Mouse (Mus musculus) adrenal gland, adult 2 months (tissue): ENCODE results near the gene H3f3a. TPM values are rescaled to one million over a fixed set of nuclear protein-coding genes. Genes with fewer than 3 reads are reported as not detected.

ENCODE experiments used
- DNase-seq: peaks from one replicate; pipeline ENCODE4 v3.0.0; 2021
- polyA plus RNA-seq: library from polyadenylated mRNA; depleted of rRNA; stranded (reverse); fragments of >200 nt; gene quantifications from 2 replicates; pipeline ENCODE4 v1.2.3, GENCODE M21; 2012
- total RNA-seq, 2 experiments: library from RNA; stranded (reverse); gene quantifications; 2 replicates each; pipeline ENCODE4 v1.2.3; 2021

The H3f3a gene
- total and polyA plus RNA-seq, 3 experiments, result 113 to 657 (median 639) TPM

DNA sequence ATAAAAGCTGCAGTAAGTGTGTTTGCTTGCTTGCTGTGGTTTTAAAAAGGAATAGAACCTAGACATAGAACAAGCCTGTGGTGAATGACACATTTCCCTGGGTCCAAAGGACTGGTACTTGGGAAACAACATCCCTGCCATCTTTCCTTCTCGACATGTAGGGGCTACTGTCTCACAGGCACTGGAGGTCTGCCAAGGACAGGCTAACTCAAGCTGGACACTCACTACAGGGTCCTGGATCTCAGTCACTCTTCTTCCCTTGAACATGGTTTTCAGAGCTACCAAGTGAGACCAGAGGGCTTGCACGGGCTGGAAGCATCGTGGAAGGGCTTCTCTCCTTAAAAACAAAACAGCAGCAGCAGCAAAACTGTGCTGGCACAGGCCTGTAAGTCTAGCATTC, 10.0 kb upstream of the H3f3a start:
- DNase-seq, result no peak

- no peak for DNase-seq
Measured at GRCm38 (mm10) chr1:180822276-180822675, 8.5 kb upstream of the H3f3a start.

- DNase-seq, result no peak
Measured at GRCm38 (mm10) chr1:180821101-180821500, 7.4 kb upstream of the H3f3a start.

- no peak for DNase-seq
Measured at GRCm38 (mm10) chr1:180818000-180818399, 4.3 kb upstream of the H3f3a start.

DNA sequence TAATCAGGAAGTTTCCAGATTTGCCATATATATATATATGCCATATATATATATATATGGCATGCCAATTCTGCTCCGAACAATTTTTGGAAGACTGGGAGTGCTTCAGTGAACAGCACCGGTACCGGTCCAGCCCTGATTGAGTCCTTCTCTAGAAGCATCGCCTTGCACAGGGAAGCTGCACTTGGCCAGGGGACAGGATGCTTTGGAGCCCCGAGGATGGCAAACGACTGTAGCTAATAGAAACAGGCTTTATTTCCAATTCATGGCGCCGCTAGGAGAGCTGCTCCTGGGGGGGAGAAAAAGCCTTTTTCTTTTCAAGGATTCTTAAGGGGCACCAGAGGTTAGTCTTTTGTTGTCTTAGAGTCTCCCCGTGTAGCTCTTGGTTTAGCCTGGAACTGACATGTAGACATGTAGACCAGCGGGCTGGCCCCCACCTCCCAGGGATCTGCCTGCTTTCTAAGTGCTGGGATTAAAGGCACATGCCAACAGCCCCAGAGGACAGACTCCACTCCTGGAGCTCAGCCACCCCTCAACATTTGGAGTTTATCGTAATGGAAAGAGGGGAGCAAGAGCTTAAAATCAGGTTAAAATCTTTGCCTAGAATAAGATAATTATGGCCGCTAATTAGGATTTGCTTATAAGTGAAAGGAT, 1.8 kb upstream of the H3f3a start:
- no peak for DNase-seq

DNA sequence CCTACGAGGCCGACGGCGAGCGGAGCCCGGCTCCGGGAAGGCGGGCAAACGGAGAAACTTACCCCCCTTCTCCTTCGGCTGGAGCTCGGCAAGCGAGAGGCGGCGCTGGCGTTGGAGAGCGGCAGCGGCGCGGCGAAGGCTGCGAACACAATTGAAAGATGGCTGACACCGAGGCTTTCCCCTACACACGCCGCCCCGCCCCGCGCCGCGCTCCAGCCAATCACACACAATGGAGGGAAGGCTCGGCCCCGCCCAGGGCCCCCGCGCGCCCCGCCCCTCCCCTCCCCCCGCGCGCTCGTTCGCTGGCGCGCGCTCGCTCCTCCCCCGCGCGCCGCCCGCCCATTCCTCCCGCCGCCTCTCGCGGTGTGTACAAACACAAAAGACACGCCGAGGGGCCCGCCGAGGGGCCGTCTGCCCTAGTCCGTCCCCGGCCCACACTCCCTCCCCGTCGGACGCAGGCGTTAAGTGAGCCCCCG, 296 bp downstream of the H3f3a start:
- DNase-seq, result peak; percentile 97

GRCm38 (mm10) chr1:180812463-180813408, 1.0 kb downstream of the H3f3a start:
- peak; percentile 86 for DNase-seq

DNA sequence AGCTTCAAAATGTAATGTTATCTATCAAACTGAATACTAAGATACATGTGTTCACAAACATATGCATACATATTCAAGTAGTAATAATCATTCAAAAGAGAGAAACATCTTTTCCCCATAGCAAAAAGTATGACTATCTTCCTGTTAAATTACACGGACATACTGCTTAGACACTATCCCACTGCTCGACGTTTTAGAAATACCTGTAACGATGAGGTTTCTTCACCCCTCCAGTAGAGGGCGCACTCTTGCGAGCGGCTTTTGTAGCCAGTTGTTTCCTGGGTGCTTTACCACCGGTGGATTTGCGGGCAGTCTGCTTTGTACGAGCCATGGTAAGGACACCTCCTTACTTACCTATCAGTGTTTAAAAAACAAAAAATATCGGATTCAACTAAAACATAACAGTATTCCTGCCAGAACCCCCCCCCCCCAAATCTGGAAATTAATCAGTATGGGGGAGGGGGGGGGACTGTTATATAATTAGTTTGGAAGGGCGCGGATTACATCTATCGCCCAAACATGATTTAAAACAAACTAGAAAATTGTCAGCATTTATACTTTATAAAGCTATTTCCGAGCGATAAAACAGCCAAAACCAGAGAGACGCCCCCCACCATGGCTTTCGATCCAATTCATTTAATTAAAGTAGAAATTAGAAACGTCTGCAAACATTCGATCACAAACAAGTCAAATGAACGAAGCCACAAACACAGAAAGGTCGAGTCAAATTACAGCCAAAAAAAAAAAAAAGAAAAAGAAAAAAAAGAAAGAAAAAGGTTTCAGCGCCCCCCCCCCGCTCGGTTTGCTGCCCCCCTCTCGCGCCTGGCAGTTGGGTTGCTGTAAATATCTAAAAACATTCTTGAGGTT, 1.9 kb downstream of the H3f3a start:
- peak; percentile 51 for DNase-seq

- DNase-seq, result no peak
Measured at GRCm38 (mm10) chr1:180810976-180811375, 2.8 kb downstream of the H3f3a start.

GRCm38 (mm10) chr1:180808831-180809230, 4.9 kb downstream of the H3f3a start:
- DNase-seq, result no peak

- no peak for DNase-seq
Measured at GRCm38 (mm10) chr1:180803881-180804280, 9.9 kb downstream of the H3f3a start.

- peak; percentile 27 for DNase-seq
Measured at GRCm38 (mm10) chr1:180801466-180801994, 12.2 kb downstream of the H3f3a start.

DNA sequence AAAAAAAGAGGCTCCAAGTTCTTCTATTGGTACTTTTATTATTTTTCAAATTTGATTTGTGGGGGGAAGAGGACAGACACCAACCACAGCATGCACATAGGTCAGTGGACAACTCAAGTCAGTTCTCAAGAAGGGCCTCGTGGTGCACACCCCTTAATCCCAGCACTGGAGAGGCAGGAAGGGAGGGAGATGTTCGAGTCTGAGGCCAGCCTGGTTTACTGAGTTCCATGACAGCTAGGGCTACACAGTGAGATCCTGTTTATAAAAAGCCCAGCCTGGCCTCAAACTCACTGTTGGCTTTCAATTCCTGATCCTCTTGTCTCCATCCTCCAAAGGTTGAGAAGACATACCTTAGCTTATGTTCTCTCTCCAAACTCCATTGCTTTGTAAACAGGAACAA, 12.9 kb downstream of the H3f3a start:
- DNase-seq, result no peak

- no peak for DNase-seq
Measured at GRCm38 (mm10) chr1:180800022-180800421, 13.7 kb downstream of the H3f3a start.

DNA sequence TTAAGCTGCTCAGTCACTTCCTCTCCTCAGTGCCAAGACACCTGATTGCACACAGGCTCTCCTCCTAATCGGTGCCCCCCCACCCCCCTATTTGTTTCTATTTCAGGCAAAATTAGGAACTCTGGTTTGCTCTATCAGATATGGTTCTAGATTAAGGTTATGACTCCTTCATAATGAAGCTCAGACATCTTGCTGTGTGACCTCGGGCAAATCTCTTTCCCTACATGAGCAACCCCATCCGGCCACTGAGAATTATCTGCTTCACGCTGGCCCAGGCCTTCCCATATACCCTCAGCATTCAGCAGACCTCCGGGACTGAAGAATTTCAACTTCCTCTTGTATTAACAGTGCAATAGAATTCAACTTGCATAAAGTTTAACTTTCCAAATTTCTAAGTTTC, 14.5 kb downstream of the H3f3a start:
- no peak for DNase-seq

- DNase-seq, result no peak
Measured at GRCm38 (mm10) chr1:180798660-180799059, 15.1 kb downstream of the H3f3a start.

- peak; percentile 45 for DNase-seq
Measured at GRCm38 (mm10) chr1:180794170-180794569, 19.6 kb downstream of the H3f3a start.

DNA sequence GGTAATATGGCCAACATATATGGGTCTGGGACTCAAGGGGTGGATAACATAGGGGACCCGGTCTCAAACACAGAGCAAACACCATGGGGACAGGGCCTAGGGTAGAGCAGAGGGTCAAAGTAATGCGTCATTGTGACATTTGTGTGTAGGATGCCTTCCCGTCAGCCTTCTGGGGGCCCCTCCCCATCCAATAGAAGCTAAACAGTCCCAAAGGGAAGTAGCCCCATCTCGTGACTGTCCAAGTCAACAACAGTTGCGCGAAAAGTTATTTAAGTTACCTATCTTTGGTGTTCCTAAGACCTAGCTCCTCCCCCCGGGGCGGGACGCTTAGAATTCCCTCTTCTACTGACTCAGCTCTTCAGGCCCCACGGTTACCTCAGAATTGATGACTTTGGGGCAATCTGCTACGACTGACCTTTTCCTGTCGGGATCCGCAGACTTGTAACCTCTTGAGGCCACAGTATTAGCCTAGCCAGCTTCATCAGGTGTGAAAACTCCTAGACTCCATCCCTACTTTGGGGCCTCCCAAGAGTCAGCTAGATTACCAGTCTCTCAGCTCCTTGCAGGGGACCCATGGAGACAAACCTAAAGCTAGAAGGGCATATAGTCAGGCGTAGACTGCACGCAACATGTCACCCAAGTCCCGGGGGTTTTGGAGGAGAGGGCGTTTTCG, 20.2 kb downstream of the H3f3a start:
- peak; percentile 54 for DNase-seq

GRCm38 (mm10) chr1:180792814-180793213, 20.9 kb downstream of the H3f3a start:
- DNase-seq, result no peak

DNA sequence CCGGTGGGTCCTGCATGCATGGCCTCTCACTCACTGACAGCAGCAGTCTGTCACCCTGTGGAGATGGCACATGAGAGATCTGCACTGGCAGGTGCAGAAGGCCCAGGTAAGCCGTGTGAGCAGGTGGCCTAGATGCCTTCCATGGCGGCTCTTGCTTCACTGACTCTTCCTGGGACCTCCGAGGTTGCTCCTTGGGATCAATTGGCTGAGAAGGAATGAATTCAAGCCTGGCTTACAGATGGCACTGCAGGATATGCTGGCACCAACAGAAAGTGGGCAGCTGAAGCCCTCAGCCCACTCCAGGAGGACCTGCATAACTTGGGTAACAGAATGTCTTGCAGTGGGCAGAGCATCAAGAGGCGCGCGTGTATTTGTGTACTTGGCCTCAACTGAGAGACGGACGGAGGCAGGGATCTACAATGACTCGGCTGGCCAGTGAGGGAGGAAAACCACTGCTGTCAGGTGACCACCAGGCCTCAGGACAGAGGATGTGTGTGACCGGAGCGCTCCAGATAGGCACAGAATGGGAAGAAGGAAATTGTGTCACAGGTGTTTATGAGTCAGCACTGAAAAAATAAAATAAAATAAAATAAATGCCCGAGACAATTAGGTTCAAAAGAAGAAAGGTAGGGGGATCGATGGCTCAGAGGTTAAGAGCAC, 21.8 kb downstream of the H3f3a start:
- DNase-seq, result no peak

GRCm38 (mm10) chr1:180783580-180783928, 30.2 kb downstream of the H3f3a start:
- DNase-seq, result peak; percentile 75
